Mouse (Mus musculus) mouse trophoblast stem cell (cell line): ENCODE data around the gene Zscan4f.
"Not testable (repeated sequence)": the region's sequence is repeated elsewhere in the genome, so short reads cannot be mapped to it uniquely, and the experiment has no call there.

Source experiments
- in situ Hi-C, 2 experiments: fragments of 300-500 bp; cut with MseI, MboI; formaldehyde crosslinking; loops; 2 replicates in 1 of 2; 3 replicates in 1 of 2; pipeline ENCODE4 v1.15.1; 2025

Zscan4f gene

GRCm38 (mm10) chr7:11397615-11398014 is at the start of gene Zscan4f:
Gene Zscan4f (plus strand): TSS chr7:11397915.
- in situ Hi-C loops = not testable (repeated sequence)

- in situ Hi-C loops = not testable (repeated sequence)
Measured at GRCm38 (mm10) chr7:11384641-11385040, 13.1 kb upstream of the Zscan4f start.
